Mouse (Mus musculus) liver, adult 2 months (tissue): Measurements from ENCODE around the gene Lsr. TPM values are rescaled to one million over a fixed set of nuclear protein-coding genes. Genes with fewer than 3 reads are reported as not detected.
"Not testable (repeated sequence)": the region's sequence is repeated elsewhere in the genome, so short reads cannot be mapped to it uniquely, and the experiment has no call there.

Experiments
- DNase-seq: peaks from one replicate; pipeline ENCODE4 v3.0.0-alpha.2; 2011; ENCODE audit warnings: low read depth, low spot score; ENCODE audit errors: extremely low read depth
- H3K27ac ChIP-seq: fragments of 200-500 bp; replicated peaks from 2 replicates; pipeline ENCODE4 v1.5.1; 2012; ENCODE audit warnings: low read depth, mild to moderate bottlenecking, control low read depth, inconsistent platforms, low read length; ENCODE audit not compliant: insufficient read depth
- H3K27me3 ChIP-seq: fragments of 200-500 bp; 2 replicates; pipeline ENCODE4 v1.6.1; 2012; ENCODE audit warnings: mild to moderate bottlenecking, moderate library complexity, low read length, inconsistent platforms; ENCODE audit not compliant: control insufficient read depth, insufficient read depth
- H3K36me3 ChIP-seq: fragments of 200-500 bp; 2 replicates; pipeline ENCODE4 v1.6.1; 2012; ENCODE audit warnings: low read length, inconsistent platforms; ENCODE audit not compliant: control insufficient read depth, insufficient read depth
- H3K4me1 ChIP-seq: fragments of 200-500 bp; 2 replicates; pipeline ENCODE4 v1.6.1; 2011; ENCODE audit warnings: low read length; ENCODE audit not compliant: control insufficient read depth, insufficient read depth
- H3K4me3 ChIP-seq: fragments of 200-500 bp; 2 replicates; pipeline ENCODE4 v1.5.1; 2011; ENCODE audit warnings: low read depth, mild to moderate bottlenecking, control low read depth, low read length, moderate library complexity; ENCODE audit not compliant: insufficient read depth
- H3K79me2 ChIP-seq: fragments of 200-500 bp; 2 replicates; pipeline ENCODE4 v1.6.1; 2012; ENCODE audit warnings: inconsistent platforms, mild to moderate bottlenecking, low read length, moderate library complexity; ENCODE audit not compliant: control insufficient read depth, insufficient read depth
- H3K9ac ChIP-seq: fragments of 200-500 bp; 2 replicates; pipeline ENCODE4 v1.6.1; 2012; ENCODE audit warnings: low read depth, mild to moderate bottlenecking, control low read depth, inconsistent platforms, low read length
- CTCF ChIP-seq: fragments of 200-500 bp; IDR thresholded peaks from 2 replicates; pipeline ENCODE4 v1.5.1; 2011; ENCODE audit warnings: low read depth, low read length, control low read depth
- POLR2A ChIP-seq: fragments of 200-500 bp; IDR thresholded peaks from 2 replicates; pipeline ENCODE4 v1.6.1; 2011; ENCODE audit warnings: low read length, control low read depth; ENCODE audit not compliant: insufficient read depth; ENCODE audit errors: extremely low read depth
- WGBS: fragments of 180-500 bp; shearing (Covaris S2); methylation state at CpG from one replicate; pipeline ENCODE4 v1.1.7; 2018; 5-methylcytosine and 5-hydroxymethylcytosine counted together
- polyA plus RNA-seq: library from polyadenylated mRNA; depleted of rRNA; stranded (reverse); fragments of >200 nt; gene quantifications from 2 replicates; pipeline ENCODE4 v1.2.3, GENCODE M21; 2012
- total RNA-seq: library from RNA; depleted of rRNA; stranded (reverse); fragments of >200 nt; gene quantifications from 2 replicates; pipeline ENCODE4 v1.2.3, GENCODE M21; 2014

Gene Lsr
- total and polyA plus RNA-seq, 2 experiments, result 75.7 to 362 TPM

- TF ChIP-seq POLR2A, result peak; percentile 23; the same call in 1 of the 2 replicates
- peak overlapping the region; percentile 41 for H3K4me3 ChIP-seq
- peak overlapping the region; percentile 43 for H3K27ac ChIP-seq
- 44% methylated on average over 3 of the region's 3 CpGs for WGBS
- H3K4me1 ChIP-seq, H3K27me3 ChIP-seq, H3K79me2 ChIP-seq, H3K36me3 ChIP-seq: not testable (repeated sequence)
- DNase-seq, result peak; percentile 17
- H3K9ac ChIP-seq, result peak overlapping the region; percentile 38
These were observed 30.9 kb downstream of the Lsr start for GRCm38 (mm10) chr7:30942365-30942764.

- H3K27me3 ChIP-seq, H3K4me1 ChIP-seq, H3K79me2 ChIP-seq, H3K36me3 ChIP-seq, H3K9ac ChIP-seq, H3K27ac ChIP-seq, H3K4me3 ChIP-seq: not testable (repeated sequence)
- TF ChIP-seq POLR2A, result 0 out of 2 replicates have a peak, but pooled peaks have one; percentile 20
- 42% methylated on average over 1 of the region's 1 CpGs for WGBS
- peak; percentile 59 for DNase-seq
These were observed 33.2 kb downstream of the Lsr start for GRCm38 (mm10) chr7:30940070-30940469.

- WGBS, result 79% methylated on average over 6 of the region's 6 CpGs
- H3K36me3 ChIP-seq, H3K9ac ChIP-seq, H3K4me3 ChIP-seq, H3K4me1 ChIP-seq, H3K27me3 ChIP-seq, H3K27ac ChIP-seq, DNase-seq, H3K79me2 ChIP-seq: not testable (repeated sequence)
These were observed 37.7 kb downstream of the Lsr start for GRCm38 (mm10) chr7:30935422-30936099.

- H3K9ac ChIP-seq, DNase-seq, H3K79me2 ChIP-seq, H3K27me3 ChIP-seq, H3K27ac ChIP-seq, H3K4me1 ChIP-seq, H3K4me3 ChIP-seq, H3K36me3 ChIP-seq: not testable (repeated sequence)
- WGBS, result 54% methylated on average over 2 of the region's 2 CpGs
These were observed 48.7 kb downstream of the Lsr start, which contains the start of gene Hamp2 for GRCm38 (mm10) chr7:30924581-30924980. Gene Hamp2, minus strand, starts transcription at chr7:30924681.

- Histone ChIP-seq H3K79me2 (no peaks in the 10 kb centered on the region), H3K4me1 (no peaks in the 10 kb centered on the region), H3K9ac (no peak overlapping the region), H3K27me3 (no peaks in the 10 kb centered on the region), H3K36me3 (no peaks in the 10 kb centered on the region), H3K4me3 (no peak overlapping the region), H3K27ac (no peak overlapping the region)
- DNase-seq, result peak; percentile 51
- 21% methylated on average over 3 of the region's 3 CpGs for WGBS
- TF ChIP-seq CTCF, result no peak
- no peak for TF ChIP-seq POLR2A
These were observed 49.2 kb downstream of the Lsr start for GRCm38 (mm10) chr7:30924071-30924470.

GRCm38 (mm10) chr7:30922490-30922889, 50.8 kb downstream of the Lsr start:
- not testable (repeated sequence) for H3K79me2 ChIP-seq, DNase-seq, H3K4me1 ChIP-seq, H3K4me3 ChIP-seq, H3K27me3 ChIP-seq, H3K36me3 ChIP-seq, H3K27ac ChIP-seq, H3K9ac ChIP-seq
- WGBS, result 64% methylated on average over 3 of the region's 3 CpGs
